Mouse (Mus musculus) gonadal fat pad, adult 2 months (tissue): ENCODE results near the gene D8Ertd738e. TPM values are rescaled to one million over a fixed set of nuclear protein-coding genes. Genes with fewer than 3 reads are reported as not detected.

Experiments
- DNase-seq: peaks from one replicate; pipeline ENCODE4 v3.0.0-alpha.2; 2012; ENCODE audit warnings: low read depth
- polyA plus RNA-seq: library from polyadenylated mRNA; depleted of rRNA; stranded (reverse); fragments of >200 nt; gene quantifications from 2 replicates; pipeline ENCODE4 v1.2.3, GENCODE M21; 2012

Gene D8Ertd738e
- polyA plus RNA-seq, 1 experiment, result 141 TPM

DNA sequence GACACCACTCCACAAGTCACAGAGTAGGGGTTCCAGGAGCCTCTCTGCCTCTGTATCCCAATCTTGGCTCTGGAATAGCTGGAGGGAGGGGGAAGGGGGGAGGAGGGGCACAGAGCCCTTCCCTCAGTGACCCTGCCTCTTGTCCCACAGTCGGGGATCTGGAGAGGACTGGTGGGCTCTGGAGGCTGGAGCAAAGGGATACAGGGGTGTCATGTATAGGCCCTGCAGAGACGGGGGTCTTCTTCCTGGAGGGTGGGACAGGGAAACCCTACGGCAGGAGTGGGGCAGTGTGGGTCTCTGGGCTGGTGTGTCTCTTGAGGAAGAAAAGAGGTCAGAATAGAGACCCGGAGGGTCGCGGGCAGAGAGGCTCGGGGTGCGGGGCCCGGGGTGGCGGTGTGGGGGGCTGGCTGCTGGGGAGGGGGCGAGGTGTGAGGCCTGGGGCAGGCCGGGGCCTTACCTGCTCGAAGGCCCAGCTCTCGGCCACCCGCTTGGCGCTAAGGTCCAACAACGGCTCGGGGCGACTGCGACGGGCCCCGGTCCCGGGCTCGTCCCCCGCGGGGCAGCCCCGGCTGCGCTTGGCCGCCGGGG is 13.0 kb downstream of the D8Ertd738e start:
- no peak for DNase-seq

DNA sequence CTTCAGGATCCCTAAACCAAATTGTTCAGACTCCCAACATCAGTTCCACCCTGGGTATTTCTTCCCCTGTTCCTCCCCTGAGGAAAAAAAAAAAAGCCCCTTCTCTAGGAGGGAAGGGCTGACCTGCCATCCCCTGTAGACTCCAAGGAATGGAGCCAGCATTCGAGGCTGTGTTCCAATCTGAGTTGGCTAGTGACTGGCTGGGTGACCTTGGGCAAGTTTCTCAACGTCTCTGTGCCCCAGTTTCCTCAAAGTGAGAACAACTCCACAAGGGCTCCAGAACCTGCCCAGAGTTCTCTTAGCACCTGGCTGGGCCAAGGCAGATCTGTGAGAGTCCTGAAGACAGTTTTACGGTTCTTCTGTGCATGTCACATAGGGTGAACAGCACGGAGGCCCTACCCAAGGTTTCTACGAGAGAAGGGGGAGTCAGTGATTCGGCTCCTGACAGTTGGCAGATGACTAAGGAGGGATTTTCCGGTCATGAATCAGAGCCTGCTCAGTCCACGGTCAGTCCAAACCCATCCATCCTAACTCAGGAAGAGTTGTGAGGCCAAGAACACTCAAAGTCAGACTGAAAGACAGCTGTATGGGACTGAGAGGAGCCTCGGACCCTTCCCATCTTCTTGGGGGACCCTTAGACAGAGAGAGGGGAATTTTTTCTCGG is 13.6 kb downstream of the D8Ertd738e start:
- no peak for DNase-seq

DNA sequence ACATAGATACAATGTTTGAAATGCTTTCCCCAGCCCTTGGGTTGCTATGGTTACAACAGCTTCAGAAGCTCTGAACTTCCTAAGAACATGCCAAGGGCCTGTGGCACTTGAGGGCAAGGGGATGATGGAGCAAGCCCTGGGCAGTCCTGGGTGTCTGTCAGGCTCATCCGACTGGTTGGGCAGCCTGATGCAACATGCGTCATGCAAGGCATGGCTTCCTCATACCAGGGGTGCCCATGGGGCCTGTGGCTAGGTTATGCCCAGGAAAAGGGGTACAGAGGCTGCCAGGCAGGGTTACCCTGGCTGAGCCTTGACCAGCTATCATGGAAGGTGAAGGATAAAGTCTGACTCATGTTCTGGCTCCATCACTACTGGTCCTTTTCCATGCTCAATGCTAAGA is 16.5 kb downstream of the D8Ertd738e start:
- no peak for DNase-seq

DNA sequence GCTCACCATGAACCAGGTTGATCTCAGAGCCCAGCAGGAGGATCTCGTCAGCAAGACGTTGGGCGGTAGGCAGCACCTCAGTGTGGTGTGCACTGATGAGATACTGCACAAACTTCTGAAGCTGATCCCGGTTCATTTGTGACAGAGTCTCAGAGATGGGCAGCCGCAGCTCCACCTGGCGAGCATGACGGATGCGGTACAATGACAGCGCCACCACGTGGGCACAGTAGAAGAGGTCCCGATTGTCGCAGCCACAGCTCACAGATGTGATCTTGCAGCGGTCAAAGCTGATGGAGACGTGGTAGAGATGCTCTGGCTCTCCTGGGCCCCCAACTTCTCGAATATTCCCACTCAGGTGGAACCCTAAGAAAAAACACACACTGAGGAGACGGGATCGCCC is 18.8 kb downstream of the D8Ertd738e start:
- DNase-seq, result no peak

DNA sequence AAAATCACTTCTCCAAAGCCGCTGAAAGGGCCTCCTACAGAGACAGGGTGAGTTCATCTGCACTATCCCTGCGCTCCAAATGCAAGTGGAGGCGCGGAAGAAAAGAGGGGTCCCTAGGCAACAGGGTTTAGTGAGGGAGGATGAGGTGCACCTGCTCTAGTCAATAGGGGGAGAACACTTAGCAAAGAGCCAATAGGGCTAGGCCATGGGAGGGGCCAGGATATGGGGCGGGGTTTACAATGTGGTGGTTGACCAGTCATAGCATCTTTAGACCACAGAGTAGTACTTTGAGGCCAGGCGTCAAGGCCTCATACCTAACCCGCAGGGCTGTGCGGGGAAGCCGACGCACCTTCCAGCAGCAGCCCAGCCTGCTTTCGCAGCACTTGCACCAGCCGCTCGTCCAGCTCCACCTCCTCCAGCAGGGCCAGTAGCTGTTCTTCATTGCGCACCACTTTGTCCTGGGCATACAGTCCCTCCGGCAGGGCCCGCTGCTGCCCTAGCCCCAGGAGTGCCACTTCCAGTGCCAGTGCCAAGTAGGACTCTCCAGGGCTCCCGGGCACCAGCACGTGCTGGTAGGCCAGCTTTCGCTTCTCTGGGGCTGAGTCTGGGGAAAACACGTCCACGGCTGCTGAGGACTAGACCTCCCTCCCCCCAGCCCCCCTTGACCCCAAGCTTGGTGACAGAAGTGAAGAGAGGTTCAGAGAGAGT is 26.0 kb downstream of the D8Ertd738e start:
- no peak for DNase-seq

DNA sequence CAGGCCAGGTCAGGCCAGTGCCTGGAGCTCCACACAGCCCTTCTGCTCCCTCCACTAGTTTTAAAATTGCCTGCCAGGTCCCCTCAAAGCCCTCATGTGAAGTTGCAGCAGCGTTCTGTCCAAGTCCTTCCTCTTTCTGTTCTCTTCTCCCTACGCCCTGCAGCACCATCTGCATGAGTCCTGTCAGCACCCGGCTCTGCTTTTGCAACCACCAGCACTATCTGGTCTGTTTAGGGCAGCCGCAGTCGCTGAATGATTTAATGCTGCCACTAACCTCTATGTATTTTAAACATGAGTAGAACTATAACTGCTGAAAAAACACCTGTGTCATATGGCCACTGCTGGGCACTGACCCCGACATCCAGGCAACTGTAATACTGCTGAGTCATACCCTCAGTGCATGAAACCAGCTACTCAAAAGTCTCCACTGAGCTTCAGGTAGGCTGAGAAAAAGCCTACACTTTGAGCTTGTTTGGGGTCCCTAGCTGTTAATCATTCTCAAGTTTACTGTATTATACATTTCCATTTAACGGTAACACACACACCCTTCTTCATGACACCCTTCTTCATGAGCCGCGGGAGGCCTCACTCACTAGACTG is 26.9 kb downstream of the D8Ertd738e start:
- no peak for DNase-seq

DNA sequence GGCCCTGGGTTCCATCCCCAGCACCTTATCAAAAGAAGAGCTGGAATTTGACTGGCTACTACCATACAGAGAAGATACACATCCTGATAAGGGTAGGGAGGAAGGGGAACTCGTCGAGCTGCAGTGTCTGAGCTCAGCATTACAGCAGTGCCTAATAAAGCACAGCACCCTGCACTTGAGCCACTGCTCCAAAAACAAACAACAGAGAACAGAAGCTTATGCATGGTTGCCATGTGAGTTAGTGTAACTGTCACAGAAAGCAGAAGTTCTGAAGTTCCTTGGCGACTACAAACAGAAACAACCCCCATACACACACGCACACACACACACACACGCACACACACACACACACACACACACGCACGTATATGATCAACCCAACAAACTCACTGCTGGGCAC is 29.4 kb downstream of the D8Ertd738e start:
- DNase-seq, result no peak

DNA sequence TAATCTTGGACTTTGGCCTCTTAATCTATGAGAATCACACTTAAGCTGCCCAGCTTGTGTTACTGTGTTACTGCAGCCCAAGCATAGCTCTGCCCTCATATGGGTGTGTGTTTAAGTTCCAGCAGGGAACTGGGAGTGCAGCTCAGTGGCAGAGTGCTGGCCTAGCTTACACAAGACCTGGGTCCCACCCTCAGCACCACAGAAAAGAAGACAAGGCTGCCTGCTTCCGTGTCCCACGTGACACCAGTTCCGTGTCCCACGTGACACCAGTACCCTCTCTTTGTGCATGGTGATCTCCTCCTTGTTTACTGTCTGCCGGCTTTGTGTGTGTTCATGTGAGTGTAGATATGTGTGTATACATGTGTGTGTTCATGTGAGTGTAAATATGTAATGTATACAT is 31.4 kb downstream of the D8Ertd738e start:
- no peak for DNase-seq

DNA sequence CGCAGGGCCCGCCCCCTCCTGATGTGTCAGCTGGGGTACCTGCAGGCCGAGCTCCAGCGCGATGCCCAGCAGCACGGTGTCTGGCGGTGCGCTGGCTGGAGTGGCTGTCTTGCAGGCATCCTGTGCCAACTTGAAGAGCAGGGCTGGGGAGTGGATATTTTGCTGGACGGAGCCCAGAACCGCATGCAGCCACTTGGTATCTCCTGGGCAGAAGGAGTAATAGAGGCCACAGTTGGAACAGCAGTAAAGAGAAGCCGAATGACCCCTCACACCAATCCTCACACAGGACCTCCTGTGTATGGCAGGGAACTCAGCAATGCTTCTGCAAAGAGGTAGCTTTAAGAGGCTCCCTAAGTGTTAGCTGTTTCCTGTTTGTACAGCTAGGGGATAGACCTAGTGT is 32.3 kb downstream of the D8Ertd738e start:
- no peak for DNase-seq

DNA sequence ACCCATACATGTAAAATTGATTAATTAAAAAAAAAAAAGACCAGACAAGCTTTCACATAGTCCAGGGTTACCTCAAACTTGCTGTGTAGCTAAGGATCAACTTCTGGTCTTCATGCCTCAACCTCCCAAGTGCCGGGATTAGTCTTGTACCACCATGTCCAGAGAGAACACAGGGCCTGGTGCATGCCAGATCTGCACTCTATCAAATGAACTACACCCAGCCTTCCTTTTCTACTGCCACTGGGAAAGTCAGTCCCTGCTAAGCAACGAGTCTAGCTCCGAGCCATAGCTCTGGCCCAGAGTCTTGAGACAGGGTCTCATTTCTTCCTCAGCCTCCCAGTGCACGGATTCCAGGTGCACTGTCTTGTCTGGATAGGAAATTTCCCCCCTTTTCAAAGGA is 36.2 kb downstream of the D8Ertd738e start:
- no peak for DNase-seq

DNA sequence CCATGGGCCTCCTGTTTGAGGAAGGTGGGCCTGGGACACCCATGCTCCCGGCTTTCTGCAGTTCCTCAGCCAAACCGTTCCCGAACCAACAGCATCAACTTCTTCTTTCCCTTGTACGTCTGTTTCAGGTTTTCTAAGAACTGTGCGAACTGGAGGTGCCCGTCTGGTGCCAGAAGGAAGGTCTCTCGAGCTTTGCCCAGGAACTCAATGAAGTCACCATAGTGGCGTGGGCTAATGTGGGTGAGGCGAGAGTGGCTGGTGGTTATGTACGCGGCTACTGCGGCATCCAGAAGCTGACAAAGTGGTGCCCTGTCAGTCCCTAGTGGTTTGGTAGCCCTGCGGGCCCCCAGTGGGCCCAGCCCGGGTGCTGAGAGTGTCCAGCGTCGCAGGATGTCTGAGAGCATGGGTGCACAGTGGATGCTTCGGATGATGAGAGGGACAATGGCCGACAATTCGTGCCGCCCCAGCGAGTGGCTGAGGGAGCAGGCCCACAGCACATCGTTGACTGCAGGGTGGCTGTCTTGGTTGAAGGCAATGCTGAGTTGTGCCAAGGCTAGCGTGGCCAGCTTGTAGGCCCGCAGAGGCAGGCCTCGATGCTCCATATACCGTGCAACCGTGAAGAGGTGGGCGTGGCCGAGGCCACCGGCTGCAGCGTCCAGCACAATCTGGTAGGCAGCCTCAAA is 37.5 kb downstream of the D8Ertd738e start:
- no peak for DNase-seq

DNA sequence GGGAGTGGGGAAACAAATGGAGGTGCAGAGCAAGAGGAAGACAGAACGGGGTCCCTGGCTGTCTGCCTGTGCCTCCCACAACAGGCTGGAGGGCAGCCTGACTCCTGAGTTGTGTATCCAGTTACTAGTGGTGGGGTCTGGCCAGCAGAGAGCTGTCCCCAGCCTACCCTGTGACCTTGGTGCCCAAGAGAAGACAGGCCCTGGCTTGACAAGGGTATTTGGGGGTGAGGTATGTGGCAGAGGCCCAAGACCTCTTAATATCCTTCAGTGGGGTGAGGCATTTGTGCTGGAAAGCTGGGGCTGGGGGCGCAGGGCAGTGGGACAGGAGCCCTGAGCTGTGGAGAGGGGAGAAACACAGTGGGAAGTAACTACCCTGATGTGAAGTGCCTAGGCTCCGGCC is 38.3 kb downstream of the D8Ertd738e start:
- no peak for DNase-seq

DNA sequence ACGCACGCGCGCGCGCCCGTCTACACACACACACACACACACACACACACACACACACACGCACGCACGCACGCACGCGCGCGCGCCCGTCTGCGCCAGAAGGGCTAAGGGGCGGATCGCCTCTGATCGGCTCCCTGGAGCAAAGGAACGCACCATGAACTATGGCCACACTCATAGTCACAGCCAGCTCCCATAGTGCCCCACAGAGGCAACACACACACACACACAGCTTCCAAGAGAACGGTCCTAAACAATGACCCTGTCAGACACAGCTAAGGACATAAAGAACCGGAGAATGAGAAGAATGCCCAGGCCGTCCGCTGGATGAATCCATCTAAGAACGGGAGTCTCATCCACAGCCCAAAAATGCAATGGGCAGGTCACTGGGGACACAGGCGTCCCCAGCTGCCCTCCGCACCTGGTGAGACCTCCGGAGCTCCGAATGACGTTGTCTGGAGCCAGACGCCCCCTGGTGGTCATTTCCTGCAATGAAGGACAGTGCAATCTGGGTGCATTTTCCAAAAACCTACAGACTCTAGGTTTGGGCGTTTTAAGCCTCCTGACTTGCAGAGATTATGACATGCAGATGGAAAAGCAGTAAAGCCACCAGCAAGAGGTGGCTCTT is 39.2 kb downstream of the D8Ertd738e start:
- no peak for DNase-seq

DNA sequence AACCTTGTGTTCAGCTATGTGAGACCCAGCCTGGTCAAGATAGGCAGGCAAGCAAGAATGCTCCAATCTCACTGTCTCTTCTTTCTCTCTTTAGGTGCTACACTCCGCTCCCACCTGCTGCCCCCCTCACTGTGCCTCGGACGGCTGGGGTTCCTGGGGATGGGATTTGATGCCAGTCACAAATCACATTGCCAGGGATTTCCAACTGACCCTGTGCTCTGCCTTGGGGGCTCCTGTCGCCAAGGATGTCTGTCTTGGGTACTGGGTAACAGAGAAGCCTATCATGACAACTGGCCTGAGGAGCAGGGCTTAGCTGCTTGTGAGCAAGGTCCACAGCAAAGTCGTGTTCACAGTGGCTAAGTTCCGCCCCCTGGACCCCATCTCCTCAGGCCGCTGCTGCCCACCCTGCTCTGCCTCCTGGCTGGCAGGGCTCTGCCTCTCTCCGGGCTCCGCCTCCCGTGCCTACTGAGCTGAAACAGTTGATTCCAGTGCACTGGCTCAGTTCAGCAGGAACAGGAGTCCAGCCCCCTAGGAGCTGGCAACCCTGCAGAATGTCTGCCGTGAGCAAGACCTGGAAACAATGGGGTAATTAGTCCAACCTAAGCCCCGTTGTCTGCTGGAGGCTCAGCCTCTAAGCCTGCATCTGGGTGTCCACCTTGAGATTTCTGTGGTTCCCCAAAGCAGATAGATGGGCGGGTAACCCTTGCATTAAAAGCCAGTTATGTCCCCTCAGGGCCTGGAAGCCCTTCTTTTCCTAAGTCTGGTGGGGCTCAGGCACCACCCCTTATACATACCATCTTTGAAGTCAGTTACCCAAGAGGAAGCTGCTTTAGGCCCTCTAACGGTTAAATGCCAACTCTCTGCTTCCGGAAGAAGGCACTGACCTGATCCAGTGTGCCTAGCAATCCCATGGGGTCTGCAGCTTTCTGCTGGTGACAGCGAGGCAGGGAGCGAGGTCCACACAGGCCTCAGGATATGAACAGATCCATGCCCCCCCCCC is 40.8 kb downstream of the D8Ertd738e start:
- DNase-seq, result no peak

DNA sequence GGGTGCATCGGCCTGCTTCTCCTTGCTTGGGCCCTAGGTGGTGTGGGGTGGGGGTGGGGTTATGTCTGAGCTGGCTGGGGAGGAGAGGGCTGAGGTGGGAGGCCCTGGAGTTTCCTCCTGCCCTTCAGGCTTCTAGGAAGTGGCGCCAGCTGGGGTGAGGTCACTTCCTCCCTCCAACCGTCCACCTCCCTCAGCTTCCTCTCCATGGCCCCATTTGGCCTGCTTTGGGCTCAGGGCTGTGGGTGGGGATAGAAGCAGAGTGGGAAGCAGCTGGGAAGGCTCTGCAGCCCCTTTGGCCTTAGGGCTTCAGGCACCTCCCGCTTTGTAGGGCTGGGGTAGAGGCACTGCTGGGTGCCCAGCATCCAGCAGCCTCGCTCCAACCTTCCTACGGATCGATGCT is 41.7 kb downstream of the D8Ertd738e start:
- DNase-seq, result no peak

DNA sequence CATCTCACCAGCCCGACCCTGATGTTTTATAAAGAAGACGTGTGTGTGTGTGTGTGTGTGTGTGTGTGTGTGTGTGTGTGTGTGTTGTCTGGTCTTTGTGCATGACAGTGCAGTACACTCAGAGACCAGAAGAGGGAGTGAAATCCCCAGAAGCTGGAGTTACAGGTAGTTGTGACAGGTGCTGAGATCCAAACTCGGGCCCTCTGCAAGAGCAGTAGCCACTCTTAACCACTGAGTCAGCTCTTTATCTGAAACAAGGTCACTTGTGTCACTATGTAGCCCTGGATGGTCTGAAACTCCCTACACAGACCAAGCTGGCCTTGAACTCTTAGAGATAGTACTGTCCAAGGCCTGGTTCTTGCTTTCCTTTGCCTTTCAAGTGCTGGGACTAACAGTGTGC is 42.9 kb downstream of the D8Ertd738e start:
- DNase-seq, result no peak

DNA sequence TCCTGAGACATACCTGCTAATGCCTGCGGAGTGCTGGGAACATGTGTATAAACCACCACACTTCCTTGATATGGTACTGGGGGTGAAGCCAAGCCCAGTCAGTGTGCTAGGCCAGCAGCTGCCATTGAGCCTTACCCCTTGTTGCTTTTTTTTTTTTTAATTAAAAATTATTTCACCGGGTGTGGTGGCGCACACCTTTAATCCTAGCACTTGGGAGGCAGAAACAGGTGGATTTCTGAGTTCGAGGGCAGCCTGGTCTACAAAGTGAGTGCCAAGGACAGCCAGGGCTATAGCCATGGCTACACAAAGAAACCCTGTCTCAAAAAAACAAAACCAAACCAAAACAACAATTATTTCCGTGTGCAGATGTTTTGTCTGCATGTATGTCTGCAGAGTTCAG is 44.4 kb downstream of the D8Ertd738e start:
- no peak for DNase-seq

DNA sequence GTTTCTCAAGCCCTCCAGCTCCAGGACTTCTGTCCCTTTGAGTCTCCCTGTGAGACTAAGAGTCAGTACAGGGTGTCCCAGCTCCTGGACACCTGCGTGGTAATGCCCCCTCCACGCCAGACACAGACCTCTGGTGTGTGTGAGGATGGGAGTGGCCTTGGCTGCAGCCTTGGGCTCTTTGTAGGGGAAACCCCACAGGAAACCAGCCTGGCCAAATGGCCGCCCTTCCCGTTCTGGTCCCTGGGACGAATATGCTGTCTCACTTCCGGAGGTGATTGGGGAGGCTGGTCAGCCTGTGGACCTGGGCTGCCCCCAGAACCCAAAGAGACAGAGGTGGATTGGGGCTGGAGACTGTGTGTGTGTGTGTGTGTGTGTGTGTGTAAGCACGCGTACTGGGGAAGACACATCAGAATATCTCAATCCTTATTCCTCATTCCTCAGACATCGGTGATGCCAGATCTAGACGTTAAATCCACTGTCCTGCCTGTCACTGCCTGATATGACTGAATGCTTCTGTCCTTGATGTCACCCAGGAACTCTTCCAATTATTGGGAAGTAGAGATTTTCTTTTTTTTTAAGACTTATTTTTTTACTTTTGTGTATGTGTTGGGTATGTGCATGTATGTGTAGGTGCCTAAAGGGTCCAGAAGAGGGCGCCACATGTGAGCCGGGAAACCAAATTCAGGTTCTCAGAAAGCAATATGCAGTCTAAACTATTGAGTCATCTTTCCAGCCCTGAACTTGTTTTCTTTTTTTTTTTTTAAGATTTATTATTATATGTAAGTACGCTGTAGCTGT is 45.3 kb downstream of the D8Ertd738e start:
- DNase-seq, result no peak
